8 mouse cellular contexts compared by ENCODE assay signal in the genomic region with DNA sequence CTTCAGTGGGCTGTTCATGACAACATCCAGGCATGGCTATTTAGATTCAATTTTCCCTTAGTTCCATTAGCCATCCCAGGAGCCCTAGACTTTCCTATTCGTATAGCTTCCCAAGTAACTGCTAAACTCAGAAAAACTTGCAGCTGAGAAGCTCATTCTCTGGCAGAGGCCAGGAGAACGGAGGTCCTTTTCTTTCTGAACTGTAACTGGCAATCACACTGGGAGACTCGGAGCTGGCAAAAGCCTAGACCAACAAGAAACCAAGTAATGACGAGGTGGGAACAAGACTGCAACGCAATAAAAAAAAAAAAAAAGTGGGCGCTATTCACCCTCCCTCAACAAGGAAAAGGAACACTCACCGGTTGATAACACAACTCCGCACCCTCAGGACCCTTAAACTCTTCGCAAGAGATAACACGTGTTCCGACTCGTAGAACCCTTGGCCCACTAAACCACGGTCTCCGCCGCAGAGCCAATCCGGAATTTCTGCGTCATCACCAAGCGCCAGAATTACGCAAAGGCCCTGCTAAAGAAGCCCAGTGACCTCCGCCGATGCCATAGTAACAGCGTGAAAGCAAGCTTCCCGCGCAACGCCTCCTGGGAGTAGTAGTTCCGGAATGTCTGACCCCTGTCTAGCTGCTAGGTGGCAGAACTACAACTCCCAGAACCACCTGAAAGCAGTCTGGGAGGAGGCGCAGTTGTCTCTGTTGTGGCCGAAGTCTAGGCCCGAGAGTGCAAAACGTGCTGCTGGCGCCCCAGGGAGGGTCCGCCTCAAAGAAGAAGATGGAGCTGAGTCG. TPM values are rescaled to one million over a fixed set of nuclear protein-coding genes. Genes with fewer than 3 reads are reported as not detected.
DNase-seq lines count a peak whose midpoint lies in the region; ATAC-seq and TF ChIP-seq lines count a peak whose summit lies in the region.

A gene (plus strand): TSS at position 593 of the 797 bp plus-strand sequence.

- peak within 1 kb of the TSS; percentile 66 for H3K4me3 ChIP-seq in cortical plate, adult 2 months (ENCODE audit: insufficient read depth, low read length)
- peak within 1 kb of the TSS; percentile 94 for H3K4me3 ChIP-seq in megakaryocyte, embryonic 14.5 days (replicated peaks)

- peak within 1 kb of the TSS; percentile 33; the same call in 1 of the 2 replicates for H3K27ac ChIP-seq in cortical plate, adult 2 months (ENCODE audit: insufficient read depth, low read length)

- peak; percentile 99 for DNase-seq in gastrocnemius, adult 8-10 months (ENCODE audit: low spot score in 2 of 2)
- DNase-seq in hindlimb bud, embryonic 11.5 days (ENCODE audit: extremely low spot score, low read depth, low spot score) = peak; percentile 99
- peak; percentile 99 to 100 for DNase-seq in left cerebral cortex, adult 8-10 months (ENCODE audit: low spot score in 2 of 2)
- peak; percentile 100 for DNase-seq in right cerebral cortex, postnatal 10 days (ENCODE audit: low spot score in 2 of 2)
- peak; percentile 97 for DNase-seq in urinary bladder, postnatal 25 days (ENCODE audit: low spot score)

- peaks cover 2% of the 10 kb centered on the region for H3K4me1 ChIP-seq in cortical plate, adult 2 months (ENCODE audit: control insufficient read depth, insufficient read depth, low read length)
- peaks cover 23% of the 10 kb centered on the region for H3K4me1 ChIP-seq in megakaryocyte, embryonic 14.5 days

- H3K27me3 ChIP-seq in megakaryocyte, embryonic 14.5 days (replicated peaks) = no peaks in the 10 kb centered on the region

- TF ChIP-seq CTCF in cortical plate, adult 2 months (IDR thresholded peaks at IDR 0.05; ENCODE audit: extremely low read depth, insufficient read depth, low read length) = no peak

- peaks cover 13% of the 10 kb centered on the region for H3K36me3 ChIP-seq in megakaryocyte, embryonic 14.5 days (replicated peaks; ENCODE audit: low read length)

- no peaks in the 10 kb centered on the region for H3K9me3 ChIP-seq in megakaryocyte, embryonic 14.5 days

- TF ChIP-seq POLR2A in cortical plate, adult 2 months (IDR thresholded peaks at IDR 0.05; ENCODE audit: extremely low read depth, insufficient read depth, low read length) = peak; percentile 82

- peak; percentile 99 for ATAC-seq in activated CD4-positive, CD25-positive, alpha-beta regulatory T cell, adult 4 months

RNA-seq across cellular contexts. Expression of the gene that starts here (rescaled TPM):
- 10 to 100 TPM; 10.3 to 11.6 TPM for polyA plus RNA-seq in activated CD4-positive, CD25-positive, alpha-beta regulatory T cell, adult 4 months (2017; shearing (Covaris generic))
- polyA plus RNA-seq in cortical plate, adult 2 months (2012; rRNA removed) = 5.2 and 6.5 TPM in 2 replicates
- total RNA-seq in gastrocnemius, adult 8-10 months (2022) = 1 to 10 TPM; 1.1 to 2.1 (median 1.4) TPM
- total RNA-seq in left cerebral cortex, adult 8-10 months (2022) = 1 to 10 TPM; 4.5 to 6.0 (median 5.3) TPM
- polyA plus RNA-seq in megakaryocyte, embryonic 14.5 days (2012; ENCODE audit: insufficient read depth, low replicate concordance) = 1.2 and 2.2 TPM in 2 replicates

Comparison
In these comparisons a context has a peak if more than half of its experiments do, and no peak if none do; other contexts are left out.
1. Peak in every context shown above with its lines: DNase-seq, ATAC-seq, H3K4me3 ChIP-seq and H3K27ac ChIP-seq.